Comparison of ENCODE assay signal across 15 mouse cellular contexts in genomic region chr6:108843664-108844063, GRCm38 (mm10). TPM values are rescaled to one million over a fixed set of nuclear protein-coding genes. Genes with fewer than 3 reads are reported as not detected.
DNase-seq lines count a peak whose midpoint lies in the region; ATAC-seq and TF ChIP-seq lines count a peak whose summit lies in the region.
"Had no signal": no experiment of that assay in that cellular context is flagged by ENCODE, and none has a peak within 500 bp of the region (broad histone marks: within the 10 kb centered on the region; RNA-seq: fewer than 3 reads in every experiment).

No protein-coding gene starts in this region.

- WGBS in embryonic facial prominence, embryonic 14.5 days, result 54% methylated on average over 1 of the region's 1 CpGs
- WGBS in embryonic facial prominence, embryonic 10.5 days, result 89% methylated on average over 1 of the region's 1 CpGs

- peaks cover 59% of the 10 kb centered on the region for H3K36me3 ChIP-seq in embryonic facial prominence, embryonic 14.5 days (ENCODE audit: control insufficient read depth, insufficient read depth, low read length)
- peaks cover 87% of the 10 kb centered on the region for H3K36me3 ChIP-seq in embryonic facial prominence, embryonic 10.5 days (replicated peaks)

- H3K9me3 ChIP-seq in embryonic facial prominence, embryonic 14.5 days (ENCODE audit: control insufficient read depth, low read length), result no peaks in the 10 kb centered on the region
- H3K9me3 ChIP-seq in embryonic facial prominence, embryonic 10.5 days, result no peaks in the 10 kb centered on the region
- H3K9me3 ChIP-seq: hindbrain, embryonic 13.5 days; midbrain, embryonic 15.5 days had no signal

- no peak overlapping the region for H3K27ac ChIP-seq in embryonic facial prominence, embryonic 14.5 days (replicated peaks; ENCODE audit: low read depth, low read length)
- no peak overlapping the region for H3K27ac ChIP-seq in embryonic facial prominence, embryonic 10.5 days (replicated peaks)
- peak overlapping the region; percentile 94 for H3K27ac ChIP-seq in embryonic fibroblast, embryonic 13.5 days (ENCODE audit: insufficient read depth, low read length)
- H3K27ac ChIP-seq: hindbrain, embryonic 13.5 days; midbrain, embryonic 15.5 days had no signal

- no peak overlapping the region for H3K4me2 ChIP-seq in embryonic facial prominence, embryonic 14.5 days (ENCODE audit: low read depth, low read length)
- H3K4me2 ChIP-seq: hindbrain, embryonic 13.5 days; lung, embryonic 14.5 days; midbrain, embryonic 15.5 days had no signal

- no peaks in the 10 kb centered on the region for H3K4me1 ChIP-seq in embryonic facial prominence, embryonic 14.5 days (ENCODE audit: control insufficient read depth, insufficient read depth, low read length)
- no peaks in the 10 kb centered on the region for H3K4me1 ChIP-seq in embryonic facial prominence, embryonic 10.5 days
- peaks cover 4% of the 10 kb centered on the region; the same call in 1 of the 2 replicates for H3K4me1 ChIP-seq in embryonic fibroblast, embryonic 13.5 days (ENCODE audit: control insufficient read depth, insufficient read depth, low read length)
- H3K4me1 ChIP-seq: hindbrain, embryonic 13.5 days; midbrain, embryonic 15.5 days had no signal

- peak; percentile 18; the same call in 1 of the 2 replicates for ATAC-seq in embryonic facial prominence, embryonic 14.5 days (ENCODE audit: low read depth)
- ATAC-seq: forebrain, embryonic 16.5 days; midbrain, embryonic 15.5 days had no signal

- TF ChIP-seq CTCF in embryonic fibroblast, embryonic 13.5 days (IDR thresholded peaks at IDR 0.05; ENCODE audit: borderline replicate concordance, insufficient read depth, low read length), result no peak

- DNase-seq in embryonic facial prominence, embryonic 14.5 days (ENCODE audit: low spot score), result peak; percentile 43
- DNase-seq in embryonic facial prominence, embryonic 10.5 days (ENCODE audit: low spot score), result no peak
- DNase-seq in 3T3-L1 (ENCODE audit: low read depth, low spot score), result peak; percentile 99
- peak; percentile 80 for DNase-seq in Muller cell, postnatal 12 days (ENCODE audit: inconsistent ontology term)
- no peak for DNase-seq in kidney, adult 9 months
- no peak for DNase-seq in kidney, adult 8-10 months
- DNase-seq in heart, postnatal 25 days (ENCODE audit: low spot score), result no peak
- DNase-seq: cerebellum, postnatal 10 days; embryo, embryonic 11 days; gastrocnemius, postnatal 10 days; lung, embryonic 14.5 days had no signal

- no peaks in the 10 kb centered on the region for H3K27me3 ChIP-seq in embryonic facial prominence, embryonic 14.5 days (replicated peaks; ENCODE audit: control insufficient read depth, insufficient read depth, low read length)
- H3K27me3 ChIP-seq in embryonic facial prominence, embryonic 10.5 days (replicated peaks; ENCODE audit: low read depth, poor library complexity, severe bottlenecking), result no peaks in the 10 kb centered on the region
- H3K27me3 ChIP-seq: hindbrain, embryonic 13.5 days; midbrain, embryonic 15.5 days had no signal

- 0 out of 2 replicates have a peak, but pooled peaks have one; percentile 6 for TF ChIP-seq POLR2A in embryonic fibroblast, embryonic 13.5 days (IDR thresholded peaks at IDR 0.05; ENCODE audit: low read depth, low read length)

- intact Hi-C loops in heart, postnatal 25 days (cut with DNase I), result no loop called here

- no peak overlapping the region for H3K9ac ChIP-seq in embryonic facial prominence, embryonic 14.5 days (ENCODE audit: low read depth, low read length)
- H3K9ac ChIP-seq: hindbrain, embryonic 13.5 days; lung, embryonic 14.5 days; midbrain, embryonic 15.5 days had no signal

- no peak overlapping the region for H3K4me3 ChIP-seq in embryonic facial prominence, embryonic 14.5 days (ENCODE audit: low read depth, low read length)
- no peak overlapping the region for H3K4me3 ChIP-seq in embryonic facial prominence, embryonic 10.5 days
- H3K4me3 ChIP-seq in embryonic fibroblast, embryonic 13.5 days (ENCODE audit: insufficient read depth, low read length), result no peak overlapping the region
- H3K4me3 ChIP-seq: hindbrain, embryonic 13.5 days; midbrain, embryonic 15.5 days had no signal

RNA-seq across cellular contexts. Expression of gene Edem1, which starts 15.2 kb away (rescaled TPM):
- 24.1 and 27.9 TPM in 2 replicates for polyA plus RNA-seq in embryonic facial prominence, embryonic 14.5 days (2014; fragmentation: Nextera tagmentation; extraction: Ambion mirVana)
- 19.1 and 19.9 TPM in 2 replicates for polyA plus RNA-seq in embryonic facial prominence, embryonic 10.5 days (2016; fragmentation: Nextera tagmentation; extraction: Ambion mirVana)
- 107 and 120 TPM in 2 replicates for polyA plus RNA-seq in embryonic fibroblast, embryonic 13.5 days (2011; ENCODE audit: insufficient read length, low read depth, missing spikeins)
- 10 to 100 TPM; 12.3 to 14.1 TPM for total RNA-seq in heart, postnatal 25 days (2021)

Comparison
In these comparisons a context has a peak if more than half of its experiments do, and no peak if none do; other contexts are left out.
1. DNase-seq: peak in embryonic facial prominence, embryonic 14.5 days (single experiment), 3T3-L1 (single experiment) and Muller cell, postnatal 12 days (single experiment); none in embryonic facial prominence, embryonic 10.5 days (single experiment), kidney, adult 9 months (single experiment), kidney, adult 8-10 months (0 of 2) and heart, postnatal 25 days (single experiment).